Mouse (Mus musculus) lung, adult 2 months (tissue): Measurements from ENCODE around the gene Fam189a1.

Experiments
- CTCF ChIP-seq: fragments of 200-500 bp; IDR thresholded peaks from 2 replicates; pipeline ENCODE4 v1.5.1; 2011; ENCODE audit warnings: mild to moderate bottlenecking, low read length, control low read depth; ENCODE audit not compliant: insufficient read depth
- POLR2A ChIP-seq: fragments of 200-500 bp; IDR thresholded peaks from 2 replicates; pipeline ENCODE4 v1.6.1; 2011; ENCODE audit warnings: low read depth, mild to moderate bottlenecking, control low read depth, low read length, borderline replicate concordance; ENCODE audit errors: extremely low read depth

GRCm38 (mm10) chr7:64819683-64820082 lies 336.7 kb downstream of the Fam189a1 start:
- TF ChIP-seq CTCF: no peak
- TF ChIP-seq POLR2A: no peak
